Mouse (Mus musculus): ENCODE measurements around the gene Sfrp5. TPM values are rescaled to one million over a fixed set of nuclear protein-coding genes. Genes with fewer than 3 reads are reported as not detected.

Sfrp5 gene
- total RNA-seq, 2 experiments from 2014 or later, result not detected

GRCm38 (mm10) chr19:42157493-42158237, 44.4 kb downstream of the Sfrp5 start:
- ATAC-seq (replicated peaks; ENCODE audit: low FRiP score, low TSS enrichment, poor library complexity, severe bottlenecking), result no peak

DNA sequence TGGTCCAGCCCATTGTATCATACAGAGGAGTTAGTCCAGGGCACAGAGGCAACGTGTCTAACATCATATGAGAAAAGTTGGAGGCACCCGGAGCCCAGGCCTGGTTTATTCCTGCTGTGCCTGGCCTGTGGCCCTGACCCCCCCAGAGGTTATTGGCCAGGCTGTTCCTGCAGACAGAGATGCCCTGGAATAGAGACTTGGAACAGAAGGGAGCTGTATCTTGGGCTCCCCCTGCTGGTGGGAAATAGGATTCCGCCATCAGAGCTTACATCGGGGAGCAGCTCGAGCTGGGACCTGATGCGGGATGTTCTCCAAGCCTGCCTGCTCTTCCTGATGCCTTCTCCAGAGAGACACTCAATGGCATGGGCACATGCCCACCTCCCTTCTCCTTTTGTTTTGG, 50.1 kb downstream of the Sfrp5 start:
- peak; percentile 56 for ATAC-seq (replicated peaks; ENCODE audit: low FRiP score, low TSS enrichment, poor library complexity, severe bottlenecking)

GRCm38 (mm10) chr19:42148569-42148860, 53.5 kb downstream of the Sfrp5 start:
- ATAC-seq (replicated peaks; ENCODE audit: low FRiP score, low TSS enrichment, poor library complexity, severe bottlenecking), result no peak

Other genes starting within 250 kb of the Sfrp5 start
- gene Mms19, start 221.1 kb downstream of the Sfrp5 start, total RNA-seq (2014; fragmentation: Nextera tagmentation), result 25.6 and 39.6 TPM in 2 replicates
- 15.5 and 17.7 TPM in 2 replicates for gene Mms19, start 221.1 kb downstream of the Sfrp5 start, total RNA-seq (2017)
- gene Ubtd1, start 220.5 kb downstream of the Sfrp5 start, total RNA-seq (2014; fragmentation: Nextera tagmentation), result 2.3 and 4.8 TPM in 2 replicates
- gene Ubtd1, start 220.5 kb downstream of the Sfrp5 start, total RNA-seq (2017), result 1.9 TPM in 1 of 2 replicates, not detected in the other
- gene Ankrd2, start 166.3 kb downstream of the Sfrp5 start, total RNA-seq (2014; fragmentation: Nextera tagmentation), result not detected in 2 replicates
- not detected in 2 replicates for gene Ankrd2, start 166.3 kb downstream of the Sfrp5 start, total RNA-seq (2017)
- gene Hoga1, start 156.6 kb downstream of the Sfrp5 start, total RNA-seq (2014; fragmentation: Nextera tagmentation), result not detected in 2 replicates
- not detected in 2 replicates for gene Hoga1, start 156.6 kb downstream of the Sfrp5 start, total RNA-seq (2017)
- not detected in 2 replicates for gene 4933411K16Rik, start 150.0 kb downstream of the Sfrp5 start, total RNA-seq (2014; fragmentation: Nextera tagmentation)
- gene 4933411K16Rik, start 150.0 kb downstream of the Sfrp5 start, total RNA-seq (2017), result not detected in 2 replicates
- 2.1 TPM in 1 of 2 replicates, not detected in the other for gene Morn4, start 115.9 kb downstream of the Sfrp5 start, total RNA-seq (2014; fragmentation: Nextera tagmentation)
- gene Morn4, start 115.9 kb downstream of the Sfrp5 start, total RNA-seq (2017), result 0.53 and 0.85 TPM in 2 replicates
- gene Pi4k2a, start 111.8 kb downstream of the Sfrp5 start, total RNA-seq (2014; fragmentation: Nextera tagmentation), result 8.9 and 13.5 TPM in 2 replicates
- 4.6 and 5.2 TPM in 2 replicates for gene Pi4k2a, start 111.8 kb downstream of the Sfrp5 start, total RNA-seq (2017)
- gene Avpi1, start 73.2 kb downstream of the Sfrp5 start, total RNA-seq (2014; fragmentation: Nextera tagmentation), result 2.2 and 6.1 TPM in 2 replicates
- 4.6 TPM in 1 of 2 replicates, not detected in the other for gene Avpi1, start 73.2 kb downstream of the Sfrp5 start, total RNA-seq (2017)
- 3.3 and 6.1 TPM in 2 replicates for gene Marveld1, start 54.9 kb downstream of the Sfrp5 start, total RNA-seq (2014; fragmentation: Nextera tagmentation)
- gene Marveld1, start 54.9 kb downstream of the Sfrp5 start, total RNA-seq (2017), result 4.5 and 5.8 TPM in 2 replicates
- gene Zfyve27, start 38.3 kb downstream of the Sfrp5 start, total RNA-seq (2014; fragmentation: Nextera tagmentation), result 19.4 and 30.4 TPM in 2 replicates
- gene Zfyve27, start 38.3 kb downstream of the Sfrp5 start, total RNA-seq (2017), result 10.7 and 13.4 TPM in 2 replicates
- not detected in 2 replicates for gene Golga7b, start 45.3 kb upstream of the Sfrp5 start, total RNA-seq (2014; fragmentation: Nextera tagmentation)
- gene Golga7b, start 45.3 kb upstream of the Sfrp5 start, total RNA-seq (2017), result not detected in 2 replicates
- not detected in 2 replicates for gene Crtac1, start 229.5 kb upstream of the Sfrp5 start, total RNA-seq (2014; fragmentation: Nextera tagmentation)
- gene Crtac1, start 229.5 kb upstream of the Sfrp5 start, total RNA-seq (2017), result not detected in 2 replicates

Measured in megakaryocyte-erythroid progenitor cell, adult 5-6 weeks (primary cell).